Mouse (Mus musculus) thymus, postnatal 4 days (tissue): Measurements from ENCODE around the gene Actl7a.

Source experiments
- DNase-seq: peaks from one replicate; pipeline ENCODE4 v3.0.0; 2021

Actl7a gene

GRCm38 (mm10) chr4:56743363-56744195 lies at the start of gene Actl7a:
TSS of gene Actl7a (plus strand) at chr4:56743413.
- DNase-seq = no peak

GRCm38 (mm10) chr4:56696401-56696800 lies 46.8 kb upstream of the Actl7a start:
- no peak for DNase-seq

DNA sequence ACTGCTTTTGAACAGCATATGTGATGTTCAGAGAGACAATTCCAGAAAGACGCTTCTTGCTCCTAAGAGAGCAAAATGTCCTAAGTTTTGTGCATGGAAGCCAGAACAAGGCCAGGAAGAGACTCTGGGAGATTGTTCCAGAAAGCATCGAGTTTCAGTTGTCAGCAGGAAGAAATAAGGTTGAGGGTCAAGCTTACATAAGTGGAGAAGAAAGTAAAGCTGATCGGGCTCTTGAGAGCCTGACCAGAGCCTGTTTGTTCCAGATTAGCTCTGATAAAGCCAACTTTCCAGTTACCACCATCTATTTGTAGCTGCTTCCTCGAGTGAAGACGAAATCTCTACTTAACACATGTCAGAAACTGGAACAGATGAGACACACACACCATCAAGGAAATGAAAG lies 44.5 kb upstream of the Actl7a start:
- no peak for DNase-seq

- DNase-seq = no peak
Measured at GRCm38 (mm10) chr4:56702234-56702633, 41.0 kb upstream of the Actl7a start.

DNA sequence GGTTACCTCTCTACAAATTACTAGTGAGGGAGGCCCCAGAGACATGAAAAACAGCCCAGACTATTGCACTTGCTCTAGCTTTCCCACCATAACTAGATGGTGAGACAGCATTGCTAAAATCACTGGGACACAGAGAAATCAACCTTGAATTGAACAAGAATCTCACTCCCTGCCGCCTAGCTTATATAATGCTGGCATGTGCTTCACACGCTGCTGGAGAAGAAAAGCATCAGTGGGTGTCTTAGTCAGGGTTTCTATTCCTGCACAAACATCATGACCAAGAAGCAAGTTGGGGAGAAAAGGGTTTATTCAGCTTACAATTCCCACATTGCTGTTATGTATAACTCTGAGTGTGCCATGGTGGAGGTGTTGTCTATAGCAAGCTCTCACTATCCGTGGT lies 30.1 kb upstream of the Actl7a start:
- no peak for DNase-seq

DNA sequence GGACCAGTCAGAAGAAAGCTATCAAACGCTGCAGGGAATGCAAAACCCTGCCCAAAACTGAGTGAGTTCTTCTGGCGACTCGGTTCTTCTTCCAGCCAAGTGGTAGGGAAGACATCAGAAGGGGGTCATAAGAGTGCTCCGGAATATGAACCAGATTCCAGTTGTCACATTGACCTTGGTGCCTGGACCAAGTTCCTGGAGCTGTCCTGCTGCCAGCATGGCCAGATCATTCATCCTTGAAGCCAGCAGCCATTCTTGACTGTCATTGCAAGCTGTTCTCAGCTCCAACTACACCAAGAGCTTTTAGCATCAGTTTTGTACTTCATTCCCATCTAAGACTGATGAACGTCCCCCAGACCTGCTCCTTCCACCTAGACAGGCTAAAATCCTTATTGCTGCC lies 26.4 kb upstream of the Actl7a start:
- DNase-seq = no peak

DNA sequence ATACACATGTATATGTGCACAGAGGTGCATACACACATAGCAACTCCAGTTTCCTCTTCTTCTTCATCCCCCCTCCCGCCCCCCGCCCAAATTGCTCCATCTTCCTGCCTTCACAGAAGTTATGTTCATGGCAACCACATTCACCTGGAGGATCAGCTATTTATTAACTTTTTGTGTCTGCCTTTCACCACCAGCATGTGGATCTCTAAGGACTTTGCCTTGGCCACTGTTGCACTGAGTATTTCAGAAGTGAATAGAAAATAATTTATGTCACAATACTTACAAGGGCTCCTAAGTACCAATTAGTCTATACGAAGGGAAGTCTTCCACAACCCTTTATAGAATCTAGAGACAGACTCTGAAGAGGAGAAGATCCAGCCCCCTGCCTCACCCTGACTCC lies 25.3 kb upstream of the Actl7a start:
- DNase-seq = no peak

DNA sequence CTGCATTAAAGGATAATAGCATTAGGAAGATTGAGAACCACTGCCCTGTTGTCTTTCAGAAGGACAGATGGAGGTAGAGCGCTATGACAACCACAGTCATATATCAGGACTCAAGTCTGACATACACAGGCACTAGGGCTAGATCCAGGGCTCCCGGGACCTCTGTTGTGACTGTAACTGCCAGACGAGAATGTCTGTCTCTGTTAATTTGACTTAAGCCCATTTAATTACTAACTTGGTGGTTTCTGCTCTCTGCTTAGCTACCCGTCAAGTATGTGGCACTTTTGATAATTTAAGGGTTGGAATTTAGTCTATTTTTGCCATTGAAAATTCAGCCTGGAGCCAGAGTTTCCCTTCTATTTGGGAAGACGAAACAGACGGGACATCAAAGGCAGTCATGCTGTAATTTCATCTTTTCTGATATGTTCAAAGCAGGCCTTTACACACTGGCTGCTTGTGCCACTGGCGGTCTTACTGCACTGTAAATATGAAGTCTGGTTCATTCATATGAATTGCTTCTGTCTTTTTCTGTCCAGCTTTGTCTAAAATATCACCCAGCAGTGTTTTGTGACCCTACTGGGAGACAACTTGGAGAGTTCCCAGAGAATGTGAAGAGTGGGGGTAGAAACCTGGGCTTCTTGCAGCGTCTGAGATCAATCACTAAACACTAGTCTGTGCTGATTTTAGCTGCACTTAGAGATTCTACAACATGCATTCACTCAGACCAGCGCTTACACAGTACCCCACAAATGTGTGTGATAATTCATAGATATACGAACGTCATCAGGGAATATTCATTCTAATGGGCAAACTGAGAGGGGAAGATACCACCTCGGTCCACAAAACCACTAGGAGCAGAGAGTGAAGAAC lies 24.4 kb upstream of the Actl7a start:
- no peak for DNase-seq

- no peak for DNase-seq
Measured at GRCm38 (mm10) chr4:56719456-56719855, 23.8 kb upstream of the Actl7a start.

- DNase-seq = no peak
Measured at GRCm38 (mm10) chr4:56720403-56720802, 22.8 kb upstream of the Actl7a start.

GRCm38 (mm10) chr4:56721469-56721868 lies 21.7 kb upstream of the Actl7a start:
- DNase-seq = peak; percentile 53

- DNase-seq = no peak
Measured at GRCm38 (mm10) chr4:56722346-56722745, 20.9 kb upstream of the Actl7a start.

GRCm38 (mm10) chr4:56723237-56723636 lies 20.0 kb upstream of the Actl7a start:
- no peak for DNase-seq

DNA sequence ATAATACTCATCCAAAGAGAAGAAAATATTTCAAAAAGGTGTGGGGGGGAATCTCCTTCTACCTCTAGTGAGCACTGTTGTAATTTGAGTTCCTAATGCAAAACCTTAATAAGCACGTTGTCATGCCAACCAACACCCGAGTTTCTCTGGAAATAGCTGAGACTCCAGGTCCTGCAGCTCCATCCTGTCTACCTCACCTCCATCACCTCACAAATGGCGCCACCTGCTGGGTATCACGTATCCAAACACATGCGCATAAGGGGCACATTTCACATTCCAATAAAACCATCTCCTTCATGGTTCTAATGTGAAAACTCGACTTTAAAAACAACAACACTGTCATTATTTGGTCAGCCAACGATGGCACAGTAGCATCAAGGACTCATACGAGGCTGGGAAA lies 17.4 kb upstream of the Actl7a start:
- peak; percentile 69 for DNase-seq

DNA sequence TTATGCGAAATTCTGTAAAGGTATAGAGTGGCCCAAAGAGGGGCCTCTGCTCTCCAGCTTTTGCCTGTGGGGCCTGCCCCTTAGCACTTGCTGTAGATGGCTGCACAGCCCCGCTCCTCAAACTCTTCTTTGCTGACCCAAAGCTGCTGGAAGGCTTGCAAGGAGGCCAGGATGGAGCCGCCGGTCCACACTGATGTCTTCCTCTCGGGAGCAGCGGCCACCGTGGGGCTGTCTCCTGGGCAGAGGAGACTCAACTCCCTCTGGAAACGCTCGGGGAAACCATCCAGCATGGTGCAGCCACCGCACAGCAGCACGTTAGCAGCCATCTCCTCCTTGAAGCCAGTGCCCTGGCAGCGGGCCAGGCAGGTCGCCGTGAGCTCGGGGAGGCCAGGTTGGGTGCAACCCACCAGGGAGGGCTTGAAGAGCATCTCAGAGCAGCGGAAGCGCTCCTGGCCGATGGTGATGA lies 3.2 kb upstream of the Actl7a start, which contains the start of gene Gm26657:
Gene Gm26657, plus strand, starts transcription at position 51 of the 466 bp plus-strand sequence.
- DNase-seq = no peak

DNA sequence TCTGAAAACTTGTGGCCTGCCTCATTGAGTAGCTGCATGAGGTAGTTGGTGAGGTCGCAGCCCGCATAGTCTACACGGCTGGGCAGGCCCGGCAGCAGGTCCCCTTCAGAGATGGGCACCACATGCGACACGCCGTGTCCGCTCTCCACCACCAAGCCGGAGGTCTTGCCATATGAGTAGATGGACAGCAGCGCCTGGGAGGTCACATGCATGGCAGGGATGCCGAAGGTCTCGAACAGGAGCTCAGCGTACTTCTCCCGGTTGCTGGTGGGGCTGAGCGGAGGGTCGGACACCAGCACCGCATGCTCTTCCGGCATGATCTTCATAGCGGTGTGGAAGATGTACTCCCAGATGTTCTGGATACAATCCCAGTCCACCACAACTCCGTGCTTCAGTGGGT lies 2.6 kb upstream of the Actl7a start:
- DNase-seq = no peak

- no peak for DNase-seq
Measured at GRCm38 (mm10) chr4:56741041-56741493, 2.1 kb upstream of the Actl7a start, which contains the start of gene Actl7b. TSS of gene Actl7b (minus strand) at chr4:56741443.

GRCm38 (mm10) chr4:56742698-56743097 lies 515 bp upstream of the Actl7a start:
- no peak for DNase-seq

GRCm38 (mm10) chr4:56746345-56746744 lies 3.1 kb downstream of the Actl7a start:
- DNase-seq = no peak

GRCm38 (mm10) chr4:56747456-56747855 lies 4.2 kb downstream of the Actl7a start:
- DNase-seq = no peak

DNA sequence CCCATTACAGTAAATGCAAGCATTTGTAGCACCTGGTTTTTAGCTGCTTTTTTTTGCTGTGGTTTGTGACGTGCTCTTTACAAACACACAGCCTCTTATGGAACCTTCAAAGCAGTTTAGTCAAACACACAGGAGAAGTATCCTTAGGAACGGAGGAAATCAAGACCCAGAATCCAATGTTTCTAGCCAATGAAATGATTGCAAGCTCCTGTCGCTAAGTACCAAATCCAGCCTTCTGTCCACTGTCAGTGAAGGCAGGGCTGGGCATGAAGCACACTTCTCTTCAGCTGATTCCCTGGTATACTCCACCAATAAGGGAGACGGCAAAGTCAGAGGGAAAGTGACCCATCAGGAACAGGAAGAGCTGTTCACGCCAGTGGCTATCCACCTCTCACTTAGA lies 12.8 kb downstream of the Actl7a start:
- no peak for DNase-seq

DNA sequence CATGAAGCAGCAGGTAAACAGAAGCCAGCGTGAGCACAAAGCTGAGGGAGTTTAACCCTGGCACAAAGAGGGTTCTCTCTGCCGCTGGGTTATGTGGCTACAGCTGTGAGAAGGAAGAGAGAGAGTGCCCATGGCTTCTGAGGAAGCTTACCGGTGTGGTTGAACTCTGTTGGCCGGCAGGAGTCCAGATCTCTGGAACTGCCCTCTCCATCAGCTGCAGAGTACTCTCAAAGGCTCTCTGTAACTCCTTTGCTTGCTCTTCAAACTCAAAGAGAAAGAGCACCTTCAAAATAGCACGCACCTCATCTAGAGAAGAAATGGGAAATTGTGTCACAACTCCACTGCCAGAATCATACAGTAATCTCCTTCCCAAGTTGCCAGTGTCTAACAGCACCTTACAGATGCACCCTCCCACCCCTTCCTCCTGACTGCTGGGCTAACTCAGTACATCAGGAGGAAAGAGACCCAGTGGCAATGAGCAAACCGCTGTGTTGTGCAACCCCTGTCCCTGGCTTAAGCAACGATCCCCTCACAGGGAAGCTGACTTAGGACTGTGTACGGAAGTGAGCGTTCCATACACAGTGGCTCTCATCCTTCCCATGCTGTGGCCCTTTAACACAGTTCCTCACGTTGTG lies 13.9 kb downstream of the Actl7a start:
- no peak for DNase-seq

DNA sequence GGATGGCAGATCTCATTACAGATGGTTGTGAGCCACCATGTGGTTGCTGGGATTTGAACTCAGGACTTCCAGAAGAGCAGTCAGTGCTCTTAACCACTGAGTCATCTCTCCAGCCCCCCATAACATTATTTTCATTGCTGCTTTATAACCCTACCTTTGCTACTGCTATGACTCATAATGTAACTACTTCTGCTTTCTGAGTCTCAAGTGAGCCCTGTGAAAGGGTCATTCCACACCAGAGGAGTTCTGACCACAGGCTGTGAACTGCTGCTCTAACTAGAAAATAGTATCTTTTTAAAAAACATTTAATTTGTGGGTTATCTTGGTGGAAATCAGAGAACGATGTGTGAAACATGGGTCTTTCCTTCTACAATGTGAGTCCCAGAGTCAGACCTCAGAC lies 14.5 kb downstream of the Actl7a start:
- DNase-seq = no peak
